Mouse (Mus musculus): ENCODE measurements at regions not wholly inside any gene's neighbourhood (a gene's known extent, or its start where the extent isn't known, plus 50 kb on each side); places are given as distances from the start of the nearest gene placed in this dataset.

DNA sequence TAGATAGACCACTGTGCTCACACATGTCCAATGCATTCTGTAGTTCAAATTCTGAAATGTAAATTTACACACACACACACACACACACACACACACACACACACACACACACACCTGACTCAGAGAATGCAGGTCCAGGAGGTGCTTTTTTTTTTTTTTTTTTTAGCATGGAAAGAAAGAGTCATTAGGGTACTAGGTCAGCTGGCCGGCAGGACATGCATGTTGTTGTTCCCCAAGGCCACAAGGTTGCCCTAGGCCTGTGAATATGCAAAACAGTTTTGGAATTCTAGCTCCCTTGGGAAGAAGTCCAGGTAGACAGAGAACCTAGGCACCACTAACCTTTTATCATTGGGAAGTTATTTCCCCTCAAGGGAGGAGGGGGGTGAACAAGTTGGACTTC, 184.1 kb upstream of the Marcks start:
- TF ChIP-seq CTCF (IDR thresholded peaks at IDR 0.05), result no peak
- Histone ChIP-seq H3K4me1 (ENCODE audit: insufficient read depth, low read length) (no peaks in the 10 kb centered on the region), H3K9ac (replicated peaks; ENCODE audit: low read length, poor library complexity, severe bottlenecking) (no peak overlapping the region), H3K36me3 (ENCODE audit: insufficient read depth, low read length) (no peaks in the 10 kb centered on the region), H3K4me2 (ENCODE audit: low read depth, low read length, poor library complexity, severe bottlenecking) (no peak overlapping the region), H3K27me3 (ENCODE audit: insufficient read depth, low read length) (no peaks in the 10 kb centered on the region), H3K9me3 (ENCODE audit: low read length) (no peaks in the 10 kb centered on the region), H3K27ac (ENCODE audit: low read depth, low read length) (no peak overlapping the region), H3K4me3 (ENCODE audit: low read depth, low read length) (no peak overlapping the region)
- 80% methylated on average over 1 of the region's 1 CpGs for WGBS
- ATAC-seq (ENCODE audit: low FRiP score) (no peak), DNase-seq (ENCODE audit: low spot score) (no peak)

DNA sequence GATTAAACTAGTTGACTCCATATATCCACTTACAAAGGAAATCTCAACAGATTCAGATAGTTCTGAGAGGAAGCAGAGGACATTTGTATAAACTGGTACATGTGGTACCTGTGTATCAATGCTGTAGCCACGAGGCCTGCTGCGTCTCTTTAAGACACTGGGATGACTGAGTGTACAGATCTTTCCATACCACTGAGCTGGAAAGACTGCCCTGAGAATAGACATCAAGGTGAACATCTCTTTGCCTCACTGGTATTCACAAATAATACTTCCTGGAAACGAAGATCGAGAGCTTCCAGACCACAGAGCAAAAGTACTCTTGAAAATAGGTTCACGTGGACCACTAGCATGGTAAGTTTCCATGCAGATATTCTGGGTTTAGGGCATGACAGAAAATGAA, 183.6 kb upstream of the Marcks start:
- WGBS, result 97% methylated on average over 5 of the region's 5 CpGs
- ATAC-seq (ENCODE audit: low FRiP score) (no peak), DNase-seq (ENCODE audit: low spot score) (no peak)

DNA sequence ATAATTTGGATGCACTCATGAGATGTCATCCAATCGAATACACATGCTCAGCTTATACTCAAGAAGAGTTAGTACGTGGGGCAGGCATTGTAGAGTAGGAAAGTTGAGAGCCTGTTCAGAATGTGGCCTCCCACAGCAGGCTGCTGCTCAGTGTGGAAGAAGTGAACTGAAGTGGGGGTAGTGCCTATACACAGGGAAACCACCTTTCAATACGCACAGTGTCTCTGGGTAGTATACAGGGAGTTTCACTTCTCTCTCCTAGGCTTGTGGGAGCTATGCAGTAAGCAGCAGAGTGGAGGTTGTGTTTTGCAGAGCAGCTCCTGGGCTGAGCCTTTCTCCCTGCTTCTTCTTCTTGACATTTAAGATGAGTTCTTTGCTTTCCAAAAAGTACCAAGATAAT, 182.5 kb upstream of the Marcks start:
- ATAC-seq (ENCODE audit: low FRiP score) (no peak), DNase-seq (ENCODE audit: low spot score) (no peak)
- 85% methylated on average over 3 of the region's 3 CpGs for WGBS

More for the DNA sequence above, 183.6 kb upstream of the Marcks start:
- Histone ChIP-seq H3K36me3 (ENCODE audit: insufficient read depth, low read length) (no peaks in the 10 kb centered on the region), H3K27ac (ENCODE audit: low read depth, low read length) (no peak overlapping the region), H3K9me3 (ENCODE audit: low read length) (no peaks in the 10 kb centered on the region), H3K4me1 (ENCODE audit: insufficient read depth, low read length) (no peaks in the 10 kb centered on the region), H3K9ac (replicated peaks; ENCODE audit: low read length, poor library complexity, severe bottlenecking) (no peak overlapping the region), H3K4me3 (ENCODE audit: low read depth, low read length) (no peak overlapping the region), H3K27me3 (ENCODE audit: insufficient read depth, low read length) (no peaks in the 10 kb centered on the region), H3K4me2 (ENCODE audit: low read depth, low read length, poor library complexity, severe bottlenecking) (no peak overlapping the region)
- no peak for TF ChIP-seq CTCF (IDR thresholded peaks at IDR 0.05)

DNA sequence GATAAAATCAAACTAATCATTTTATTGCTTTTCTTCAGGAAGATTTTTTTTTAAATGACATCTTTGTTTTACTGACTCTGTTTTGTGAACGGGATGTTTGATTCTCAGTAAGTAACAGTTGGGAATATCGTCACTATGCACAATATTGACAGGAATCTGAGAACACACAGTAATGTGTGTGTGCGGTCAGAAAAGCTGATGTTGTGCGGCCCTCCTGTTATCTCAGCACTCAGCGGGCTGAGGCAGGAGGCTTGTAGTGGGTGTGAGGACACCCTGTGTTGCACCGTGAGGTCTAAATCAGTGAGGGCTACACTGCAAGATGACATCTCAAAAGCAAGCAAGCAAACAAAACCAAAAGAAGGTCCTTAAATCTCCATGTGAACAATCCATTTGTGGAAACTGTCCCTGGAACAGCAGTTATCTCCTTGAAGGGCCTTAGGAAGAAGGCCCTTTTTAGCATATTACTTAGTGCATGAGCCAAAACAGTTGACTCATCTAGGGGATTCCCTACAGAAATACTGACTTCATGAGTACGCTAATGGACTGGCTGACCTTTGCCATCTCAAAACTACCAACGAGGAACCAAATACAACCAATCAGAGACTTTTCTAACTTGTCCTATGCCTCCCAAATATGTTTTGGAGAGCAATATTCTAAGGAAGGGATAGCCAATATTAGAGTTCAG, 181.2 kb upstream of the Marcks start:
- no peak for TF ChIP-seq CTCF (IDR thresholded peaks at IDR 0.05)
- DNase-seq (ENCODE audit: low spot score) (no peak), ATAC-seq (ENCODE audit: low FRiP score) (no peak)
- no peaks in the 10 kb centered on the region for H3K27me3 ChIP-seq (ENCODE audit: insufficient read depth, low read length)
- H3K36me3 ChIP-seq (ENCODE audit: insufficient read depth, low read length), result no peaks in the 10 kb centered on the region
- no peaks in the 10 kb centered on the region for H3K9me3 ChIP-seq (ENCODE audit: low read length)
- no peak overlapping the region for H3K4me2 ChIP-seq (ENCODE audit: low read depth, low read length, poor library complexity, severe bottlenecking)
- no peak overlapping the region for H3K9ac ChIP-seq (replicated peaks; ENCODE audit: low read length, poor library complexity, severe bottlenecking)
- 97% methylated on average over 8 of the region's 8 CpGs for WGBS
- no peaks in the 10 kb centered on the region for H3K4me1 ChIP-seq (ENCODE audit: insufficient read depth, low read length)
- no peak overlapping the region for H3K27ac ChIP-seq (ENCODE audit: low read depth, low read length)
- no peak overlapping the region for H3K4me3 ChIP-seq (ENCODE audit: low read depth, low read length)

More for the DNA sequence above, 182.5 kb upstream of the Marcks start:
- no peak overlapping the region for H3K4me3 ChIP-seq (ENCODE audit: low read depth, low read length)
- H3K4me1 ChIP-seq (ENCODE audit: insufficient read depth, low read length), result no peaks in the 10 kb centered on the region
- H3K4me2 ChIP-seq (ENCODE audit: low read depth, low read length, poor library complexity, severe bottlenecking), result no peak overlapping the region
- H3K27me3 ChIP-seq (ENCODE audit: insufficient read depth, low read length), result no peaks in the 10 kb centered on the region
- TF ChIP-seq CTCF (IDR thresholded peaks at IDR 0.05), result no peak
- H3K9ac ChIP-seq (replicated peaks; ENCODE audit: low read length, poor library complexity, severe bottlenecking), result no peak overlapping the region
- no peak overlapping the region for H3K27ac ChIP-seq (ENCODE audit: low read depth, low read length)
- no peaks in the 10 kb centered on the region for H3K9me3 ChIP-seq (ENCODE audit: low read length)
- H3K36me3 ChIP-seq (ENCODE audit: insufficient read depth, low read length), result no peaks in the 10 kb centered on the region

DNA sequence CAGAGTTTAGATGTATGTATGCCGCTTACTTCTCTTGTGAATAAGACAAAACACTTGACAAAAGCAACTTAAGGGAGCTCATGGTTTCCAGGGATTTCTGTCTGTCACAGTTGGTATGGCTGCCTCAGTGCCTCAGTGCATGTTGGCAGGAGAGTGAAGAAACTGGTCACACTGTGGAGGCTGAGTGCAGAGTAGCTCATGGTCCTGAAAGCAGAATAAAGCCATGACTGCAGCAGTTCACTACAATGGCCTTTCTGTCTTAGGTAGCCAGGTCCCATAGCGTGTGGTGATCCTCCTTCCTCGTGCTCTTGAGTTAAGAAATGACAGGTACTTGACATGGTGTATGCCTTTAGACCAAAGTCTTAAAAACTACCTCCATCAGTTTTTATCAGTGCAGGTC, 178.0 kb upstream of the Marcks start:
- Histone ChIP-seq H3K4me2 (ENCODE audit: low read depth, low read length, poor library complexity, severe bottlenecking) (no peak overlapping the region), H3K36me3 (ENCODE audit: insufficient read depth, low read length) (no peaks in the 10 kb centered on the region), H3K27me3 (ENCODE audit: insufficient read depth, low read length) (no peaks in the 10 kb centered on the region), H3K9ac (replicated peaks; ENCODE audit: low read length, poor library complexity, severe bottlenecking) (no peak overlapping the region), H3K4me3 (ENCODE audit: low read depth, low read length) (no peak overlapping the region), H3K27ac (ENCODE audit: low read depth, low read length) (no peak overlapping the region), H3K4me1 (ENCODE audit: insufficient read depth, low read length) (no peaks in the 10 kb centered on the region), H3K9me3 (ENCODE audit: low read length) (no peaks in the 10 kb centered on the region)
- 77% methylated on average over 3 of the region's 3 CpGs for WGBS
- DNase-seq (ENCODE audit: low spot score), result peak; percentile 42
- ATAC-seq (ENCODE audit: low FRiP score), result no peak
- no peak for TF ChIP-seq CTCF (IDR thresholded peaks at IDR 0.05)

DNA sequence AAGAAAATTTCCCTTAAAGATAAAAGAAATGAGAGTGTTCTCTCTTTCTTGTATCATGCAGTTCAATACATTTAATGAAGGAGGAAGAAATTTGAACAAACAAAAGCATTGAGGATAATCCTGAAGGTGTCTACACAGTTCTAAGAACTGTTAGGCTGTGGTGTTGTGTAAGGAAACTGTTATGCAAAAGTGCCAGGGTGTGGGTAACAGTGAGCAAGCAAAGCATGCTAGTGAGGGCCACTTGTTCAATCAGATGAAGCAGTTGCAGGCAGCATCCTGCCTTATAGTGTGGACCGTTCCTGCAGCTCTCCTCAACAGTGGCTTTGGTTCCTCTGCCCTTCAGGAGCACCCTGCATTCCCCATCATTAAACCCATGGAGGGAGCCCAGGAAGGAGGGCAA, 177.1 kb upstream of the Marcks start:
- DNase-seq (ENCODE audit: low spot score) (no peak), ATAC-seq (ENCODE audit: low FRiP score) (no peak)
- no peak overlapping the region for H3K4me2 ChIP-seq (ENCODE audit: low read depth, low read length, poor library complexity, severe bottlenecking)
- H3K4me1 ChIP-seq (ENCODE audit: insufficient read depth, low read length), result no peaks in the 10 kb centered on the region
- H3K4me3 ChIP-seq (ENCODE audit: low read depth, low read length), result no peak overlapping the region
- TF ChIP-seq CTCF (IDR thresholded peaks at IDR 0.05), result no peak
- no peaks in the 10 kb centered on the region for H3K36me3 ChIP-seq (ENCODE audit: insufficient read depth, low read length)
- no peaks in the 10 kb centered on the region for H3K9me3 ChIP-seq (ENCODE audit: low read length)
- WGBS, result 88% methylated on average over 1 of the region's 1 CpGs
- H3K27me3 ChIP-seq (ENCODE audit: insufficient read depth, low read length), result no peaks in the 10 kb centered on the region
- H3K9ac ChIP-seq (replicated peaks; ENCODE audit: low read length, poor library complexity, severe bottlenecking), result no peak overlapping the region
- H3K27ac ChIP-seq (ENCODE audit: low read depth, low read length), result no peak overlapping the region

Data from midbrain, postnatal 0 days (tissue).